Mouse (Mus musculus) G1E-ER4 (cell line): ENCODE measurements around the gene Nme9. TPM values are rescaled to one million over a fixed set of nuclear protein-coding genes. Genes with fewer than 3 reads are reported as not detected.

Experiments used
- GATA1 ChIP-seq: IDR thresholded peaks from one replicate; pipeline ENCODE4 v1.8.0; 2012; ENCODE audit warnings: low read length, inconsistent platforms
- polyA plus RNA-seq: library from polyadenylated mRNA; stranded (reverse); fragments of >175 nt; gene quantifications from 2 replicates; pipeline ENCODE4 v1.2.3, GENCODE M21; 2012

The Nme9 gene
- not detected in 2 replicates for polyA plus RNA-seq

GRCm38 (mm10) chr9:99451161-99451560, at the start of gene Nme9:
TSS of gene Nme9 (plus strand) at chr9:99451475.
- no peak for TF ChIP-seq GATA1

- TF ChIP-seq GATA1, result no peak
Observed at GRCm38 (mm10) chr9:99409280-99409679, 42.0 kb upstream of the Nme9 start.

GRCm38 (mm10) chr9:99411093-99411492, 40.2 kb upstream of the Nme9 start:
- TF ChIP-seq GATA1, result no peak

DNA sequence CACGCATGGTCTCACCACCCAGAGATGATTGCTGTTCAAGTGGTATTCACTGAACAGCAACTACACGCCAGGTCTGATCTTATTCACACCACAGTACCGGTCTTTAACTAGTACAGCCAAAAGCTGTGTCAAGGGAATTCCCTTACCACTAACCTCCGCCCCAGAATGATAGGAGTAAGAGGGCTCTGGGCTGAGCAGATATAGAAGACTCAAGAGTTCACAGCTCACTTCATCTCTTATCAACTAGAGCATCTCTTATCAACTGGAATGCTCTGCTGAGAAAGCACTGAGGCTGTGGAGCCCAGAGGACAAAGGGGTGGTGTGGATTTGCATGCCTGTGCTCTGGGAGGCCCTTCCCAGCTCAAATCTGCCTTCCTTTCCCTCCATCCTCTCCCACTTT, 39.5 kb upstream of the Nme9 start:
- TF ChIP-seq GATA1, result peak; percentile 56

- TF ChIP-seq GATA1, result no peak
Observed at GRCm38 (mm10) chr9:99416809-99417208, 34.5 kb upstream of the Nme9 start.

GRCm38 (mm10) chr9:99417288-99417846, 33.9 kb upstream of the Nme9 start:
- no peak for TF ChIP-seq GATA1

DNA sequence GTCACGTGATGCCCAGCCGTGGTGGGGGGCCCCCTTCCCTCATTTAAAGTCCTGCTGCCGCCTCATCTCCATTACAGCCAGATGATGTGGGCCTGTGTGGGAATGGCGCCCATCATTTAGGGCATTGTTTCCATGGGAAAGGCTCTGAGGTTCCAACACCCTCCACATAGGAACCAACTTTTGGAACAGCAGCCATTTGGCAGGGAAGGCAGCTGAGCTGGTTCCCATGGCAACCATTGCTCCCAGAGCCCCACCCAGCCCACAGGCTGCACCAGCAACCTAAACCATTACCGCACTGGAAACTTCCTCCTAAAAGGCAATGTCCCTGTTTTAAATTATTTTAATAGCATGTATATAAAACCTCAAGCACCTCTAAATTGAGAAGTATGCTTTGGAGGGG, 32.9 kb upstream of the Nme9 start:
- no peak for TF ChIP-seq GATA1

- TF ChIP-seq GATA1, result no peak
Observed at GRCm38 (mm10) chr9:99419951-99420701, 31.1 kb upstream of the Nme9 start.

DNA sequence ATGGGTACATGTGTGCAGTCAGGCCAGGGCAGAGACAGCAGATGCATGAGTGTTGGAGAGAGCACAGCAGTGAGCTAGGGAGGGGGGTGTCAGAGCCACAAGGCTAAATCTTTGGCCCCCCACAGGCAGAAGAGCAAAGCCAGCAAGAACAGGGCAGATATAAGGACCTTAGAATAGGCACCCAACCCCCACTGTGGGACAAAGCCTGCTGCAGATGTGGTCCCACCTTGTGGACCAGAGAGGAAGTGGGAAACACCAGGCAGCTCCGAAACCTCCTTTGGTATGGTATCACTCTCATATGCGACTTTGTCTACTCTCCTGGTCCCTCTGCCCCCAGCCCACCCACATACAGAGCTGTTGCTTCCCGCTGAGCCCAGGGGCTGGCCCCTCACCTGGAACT, 29.4 kb upstream of the Nme9 start:
- no peak for TF ChIP-seq GATA1

GRCm38 (mm10) chr9:99423692-99424573, 27.3 kb upstream of the Nme9 start:
- TF ChIP-seq GATA1, result no peak

DNA sequence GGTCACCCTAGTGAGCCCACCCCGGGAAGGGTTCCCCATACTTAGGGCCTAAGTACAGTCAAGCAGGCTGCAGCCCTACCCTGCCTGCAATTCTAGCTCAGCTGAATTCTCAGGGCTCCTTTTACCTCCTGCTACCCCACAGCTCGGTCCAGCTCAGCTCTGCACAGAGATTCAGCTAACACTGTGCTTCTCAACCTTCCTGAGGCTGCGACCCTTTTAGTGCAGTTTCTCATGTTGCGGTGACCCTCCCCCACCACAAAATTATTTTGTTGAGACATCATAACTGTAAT, 26.8 kb upstream of the Nme9 start:
- no peak for TF ChIP-seq GATA1

GRCm38 (mm10) chr9:99425262-99425661, 26.0 kb upstream of the Nme9 start:
- no peak for TF ChIP-seq GATA1

DNA sequence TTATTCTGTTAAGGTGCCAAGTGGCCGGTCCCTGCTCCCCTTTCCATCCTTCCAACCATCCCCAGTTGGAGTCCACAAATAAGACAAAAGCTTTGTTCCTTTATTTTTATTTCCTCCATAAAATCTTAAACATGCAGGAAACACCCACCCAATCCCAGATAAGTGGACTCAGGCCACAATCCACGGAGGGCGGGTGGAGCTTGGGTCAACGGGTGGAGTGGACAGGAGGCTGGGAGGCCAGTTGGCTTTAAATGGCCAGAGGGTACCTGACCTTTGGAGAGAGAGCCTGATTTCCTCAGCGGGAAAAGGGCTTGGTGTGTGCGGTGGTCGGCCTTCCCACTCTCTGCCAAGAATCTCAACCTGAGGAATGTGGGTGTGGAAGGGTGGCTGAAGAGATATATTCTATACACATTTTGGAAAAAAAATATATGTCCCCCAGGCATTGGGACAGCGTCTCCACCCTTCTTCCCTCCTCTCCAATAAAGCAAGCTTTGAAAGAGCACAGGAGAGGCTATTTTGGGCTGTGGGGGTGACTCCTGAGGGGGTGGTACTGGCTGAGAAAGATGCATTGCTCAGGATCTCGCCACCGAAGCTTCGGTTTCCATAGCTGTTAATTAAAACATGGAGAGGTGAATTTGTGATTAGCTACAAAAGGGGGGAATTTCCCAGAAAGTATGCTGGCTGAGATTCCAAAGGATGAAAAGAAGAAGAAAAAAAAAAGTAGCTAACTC, 22.5 kb upstream of the Nme9 start:
- no peak for TF ChIP-seq GATA1

- no peak for TF ChIP-seq GATA1
Observed at GRCm38 (mm10) chr9:99429845-99430244, 21.4 kb upstream of the Nme9 start.

GRCm38 (mm10) chr9:99430806-99431205, 20.5 kb upstream of the Nme9 start:
- no peak for TF ChIP-seq GATA1

DNA sequence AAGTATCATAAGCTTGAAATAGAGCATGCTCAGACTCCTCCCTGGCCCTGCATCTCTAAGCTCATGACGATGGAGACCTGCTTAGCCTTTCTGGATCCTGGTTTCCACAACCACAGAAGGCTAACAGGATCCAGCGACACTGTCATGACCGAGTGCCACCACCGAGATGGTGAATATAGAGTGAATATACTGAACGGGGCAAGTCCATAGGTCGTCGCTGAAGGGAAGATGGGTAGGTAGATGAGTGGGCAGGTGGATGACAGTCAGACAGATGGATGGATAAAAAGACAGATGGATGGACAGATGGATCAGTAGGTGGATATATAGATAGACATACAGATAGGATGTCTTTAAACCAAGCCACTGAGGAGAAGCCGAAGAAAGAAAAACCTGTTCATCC, 19.9 kb upstream of the Nme9 start:
- no peak for TF ChIP-seq GATA1
